In the genomic region with DNA sequence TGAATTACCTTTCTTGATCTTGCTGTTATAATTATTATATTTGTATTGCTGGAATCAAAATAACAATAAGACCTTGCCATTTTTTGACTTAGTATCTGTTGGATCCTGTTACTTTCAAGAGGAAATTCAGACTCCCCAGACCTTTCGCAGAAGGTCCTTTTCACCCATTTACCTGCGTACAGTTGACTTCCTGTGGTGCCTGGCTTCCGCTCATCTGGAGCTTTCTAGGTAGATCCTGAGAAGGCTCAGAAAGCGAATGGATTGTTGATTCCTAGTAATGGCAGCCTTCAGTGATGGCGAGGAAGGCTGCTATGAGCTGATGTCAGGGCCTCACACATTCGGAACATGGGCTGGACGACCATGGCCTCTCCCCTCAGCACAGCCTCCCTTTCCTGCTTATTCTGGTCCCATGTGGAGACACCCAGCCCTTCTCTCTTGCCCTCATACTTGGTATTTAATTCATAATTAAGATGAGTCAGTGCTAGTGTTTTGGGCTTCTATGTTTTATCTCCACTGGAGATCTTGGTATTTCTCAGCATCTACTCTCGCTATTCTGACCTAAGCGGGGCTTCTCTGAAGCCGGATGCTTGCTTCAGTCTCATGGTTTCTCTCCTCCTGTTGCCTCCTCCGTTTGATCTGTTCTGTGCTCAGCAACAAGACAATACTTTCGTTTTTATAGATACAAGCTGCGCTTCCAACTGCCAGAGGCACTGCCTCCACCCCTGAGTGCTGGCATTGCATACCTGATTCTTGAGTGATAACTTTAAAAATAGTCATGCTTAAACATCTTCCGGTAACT, we compare ENCODE assay signal across 10 mouse cellular contexts. TPM values are rescaled to one million over a fixed set of nuclear protein-coding genes. Genes with fewer than 3 reads are reported as not detected.
A peak's percentile ranks its signal among the peaks of the same experiment; 100 is the strongest.
DNase-seq lines count a peak whose midpoint lies in the region; ATAC-seq and TF ChIP-seq lines count a peak whose summit lies in the region.
"Had no signal": no experiment of that assay in that cellular context is flagged by ENCODE, and none has a peak within 500 bp of the region (broad histone marks: within the 10 kb centered on the region; RNA-seq: fewer than 3 reads in every experiment).

No protein-coding gene starts in this region.

- no peak overlapping the region for H3K27ac ChIP-seq in heart, embryonic 12.5 days (ENCODE audit: poor library complexity, severe bottlenecking)
- no peak overlapping the region for H3K27ac ChIP-seq in testis, adult 2 months (ENCODE audit: control insufficient read depth, insufficient read depth, low read depth, low read length)
- no peak overlapping the region for H3K27ac ChIP-seq in liver, embryonic 12.5 days
- no peak overlapping the region for H3K27ac ChIP-seq in stomach, embryonic 16.5 days (ENCODE audit: low read length)

- no peak overlapping the region; the same call in 1 of the 2 replicates for H3K9ac ChIP-seq in heart, embryonic 12.5 days
- 0 out of 2 replicates have a peak overlapping the region, but pooled peaks have one; percentile 29 for H3K9ac ChIP-seq in liver, embryonic 12.5 days
- no peak overlapping the region for H3K9ac ChIP-seq in stomach, embryonic 16.5 days (ENCODE audit: low read length)

- peaks cover 54% of the 10 kb centered on the region for H3K36me3 ChIP-seq in heart, embryonic 12.5 days
- H3K36me3 ChIP-seq in testis, adult 2 months (ENCODE audit: control insufficient read depth, insufficient read depth, low read length): peaks cover 4% of the 10 kb centered on the region
- peaks cover 70% of the 10 kb centered on the region for H3K36me3 ChIP-seq in liver, embryonic 12.5 days
- H3K36me3 ChIP-seq in stomach, embryonic 16.5 days (ENCODE audit: control insufficient read depth, insufficient read depth, low read length): 0 out of 2 replicates have a peak, but pooled peaks cover 5% of the 10 kb centered on the region

- intact Hi-C loops in left cerebral cortex, postnatal 14 days (cut with DNase I): no loop called here

- H3K4me1 ChIP-seq in heart, embryonic 12.5 days (replicated peaks): peaks cover 11% of the 10 kb centered on the region
- peaks cover 9% of the 10 kb centered on the region for H3K4me1 ChIP-seq in testis, adult 2 months (ENCODE audit: control insufficient read depth, insufficient read depth, low read length)
- H3K4me1 ChIP-seq in liver, embryonic 12.5 days: peaks cover 28% of the 10 kb centered on the region
- peaks cover 14% of the 10 kb centered on the region; the same call in 1 of the 2 replicates for H3K4me1 ChIP-seq in stomach, embryonic 16.5 days (ENCODE audit: control insufficient read depth, insufficient read depth, low read length)

- no peak for ATAC-seq in heart, embryonic 12.5 days (ENCODE audit: insufficient number of reproducible peaks, low FRiP score)
- no peak for ATAC-seq in liver, embryonic 12.5 days
- ATAC-seq in stomach, embryonic 16.5 days (ENCODE audit: insufficient read depth, low FRiP score): no peak

- no peaks in the 10 kb centered on the region for H3K9me3 ChIP-seq in heart, embryonic 12.5 days (replicated peaks)
- no peaks in the 10 kb centered on the region for H3K9me3 ChIP-seq in liver, embryonic 12.5 days (replicated peaks)
- no peaks in the 10 kb centered on the region for H3K9me3 ChIP-seq in stomach, embryonic 16.5 days (replicated peaks; ENCODE audit: control insufficient read depth, low read length)

- no peaks in the 10 kb centered on the region for H3K27me3 ChIP-seq in heart, embryonic 12.5 days (replicated peaks)
- H3K27me3 ChIP-seq in testis, adult 2 months (ENCODE audit: control insufficient read depth, insufficient read depth, low read length): no peaks in the 10 kb centered on the region
- no peaks in the 10 kb centered on the region for H3K27me3 ChIP-seq in liver, embryonic 12.5 days (replicated peaks)
- no peaks in the 10 kb centered on the region for H3K27me3 ChIP-seq in stomach, embryonic 16.5 days (ENCODE audit: control insufficient read depth, insufficient read depth, low read length)

- no peak for TF ChIP-seq CTCF in testis, adult 2 months (IDR thresholded peaks at IDR 0.05; ENCODE audit: control insufficient read depth, insufficient read depth, insufficient replicate concordance, low read depth, low read length)

- H3K4me2 ChIP-seq in heart, embryonic 12.5 days: peak overlapping the region; percentile 93
- H3K4me2 ChIP-seq in liver, embryonic 12.5 days: peak overlapping the region; percentile 90
- H3K4me2 ChIP-seq in stomach, embryonic 16.5 days (ENCODE audit: low read depth, low read length): peak overlapping the region; percentile 91; the same call in 1 of the 2 replicates

- WGBS in heart, embryonic 12.5 days: 83% methylated on average over 14 of the region's 14 CpGs
- WGBS in liver, embryonic 12.5 days (ENCODE audit: insufficient replicate concordance): 83% methylated on average over 14 of the region's 14 CpGs
- 88% methylated on average over 14 of the region's 14 CpGs for WGBS in stomach, embryonic 16.5 days

- TF ChIP-seq POLR2A in testis, adult 2 months (IDR thresholded peaks at IDR 0.05; ENCODE audit: control insufficient read depth, low read depth, low read length): no peak

- DNase-seq in heart, adult 11 months: no peak
- DNase-seq in testis, postnatal 14 days (ENCODE audit: low spot score): no peak
- DNase-seq in cerebellum, adult 11-12 months: no peak
- no peak for DNase-seq in left cerebral cortex, postnatal 14 days (ENCODE audit: low spot score in 2 of 2)
- DNase-seq: lung, postnatal 10 days; right cerebral cortex, postnatal 14 days had no signal

- H3K4me3 ChIP-seq in heart, embryonic 12.5 days: peak overlapping the region; percentile 99; the same call in 1 of the 2 replicates
- peak overlapping the region; percentile 58 for H3K4me3 ChIP-seq in testis, adult 2 months (ENCODE audit: control insufficient read depth, low read depth, low read length)
- H3K4me3 ChIP-seq in liver, embryonic 12.5 days: peak overlapping the region; percentile 95
- no peak overlapping the region for H3K4me3 ChIP-seq in stomach, embryonic 16.5 days (replicated peaks; ENCODE audit: low read length)

RNA-seq across cellular contexts. Expression of gene Ddx46, which starts 1.6 kb away (rescaled TPM):
- 25.4 and 27.0 TPM in 2 replicates for polyA plus RNA-seq in heart, embryonic 12.5 days (2016; fragmentation: Nextera tagmentation; extraction: Ambion mirVana)
- 25.3 and 27.7 TPM in 2 replicates for polyA plus RNA-seq in testis, adult 2 months (2012; rRNA removed)
- polyA plus RNA-seq in liver, embryonic 12.5 days (2016; fragmentation: Nextera tagmentation; extraction: Ambion mirVana): 28.2 and 30.2 TPM in 2 replicates
- polyA plus RNA-seq in stomach, embryonic 16.5 days (2015; fragmentation: Nextera tagmentation; extraction: Ambion mirVana): 31.2 and 32.5 TPM in 2 replicates
- total RNA-seq in left cerebral cortex, postnatal 14 days (2021): 10 to 100 TPM; 37.8 to 44.3 TPM

RNA-seq across cellular contexts. Expression of gene Caml, which starts 13.6 kb away (rescaled TPM):
- 34.7 and 35.8 TPM in 2 replicates for polyA plus RNA-seq in heart, embryonic 12.5 days (2016; fragmentation: Nextera tagmentation; extraction: Ambion mirVana)
- polyA plus RNA-seq in testis, adult 2 months (2012; rRNA removed): 24.8 and 26.8 TPM in 2 replicates
- polyA plus RNA-seq in liver, embryonic 12.5 days (2016; fragmentation: Nextera tagmentation; extraction: Ambion mirVana): 19.1 and 20.9 TPM in 2 replicates
- polyA plus RNA-seq in stomach, embryonic 16.5 days (2015; fragmentation: Nextera tagmentation; extraction: Ambion mirVana): 44.3 and 52.8 TPM in 2 replicates
- total RNA-seq in left cerebral cortex, postnatal 14 days (2021): 10 to 100 TPM; 41.2 to 49.3 TPM

RNA-seq across cellular contexts. Expression of gene B4galt7, which starts 36.7 kb away (rescaled TPM):
- polyA plus RNA-seq in heart, embryonic 12.5 days (2016; fragmentation: Nextera tagmentation; extraction: Ambion mirVana): 21.8 and 23.2 TPM in 2 replicates
- 13.0 and 15.6 TPM in 2 replicates for polyA plus RNA-seq in testis, adult 2 months (2012; rRNA removed)
- 10.6 and 11.3 TPM in 2 replicates for polyA plus RNA-seq in liver, embryonic 12.5 days (2016; fragmentation: Nextera tagmentation; extraction: Ambion mirVana)
- 20.5 and 24.5 TPM in 2 replicates for polyA plus RNA-seq in stomach, embryonic 16.5 days (2015; fragmentation: Nextera tagmentation; extraction: Ambion mirVana)
- total RNA-seq in left cerebral cortex, postnatal 14 days (2021): 10 to 100 TPM; 22.6 to 23.3 TPM

RNA-seq across cellular contexts. Expression of gene B230219D22Rik, which starts 56.5 kb away (rescaled TPM):
- 76.3 and 77.1 TPM in 2 replicates for polyA plus RNA-seq in heart, embryonic 12.5 days (2016; fragmentation: Nextera tagmentation; extraction: Ambion mirVana)
- 6.1 and 7.6 TPM in 2 replicates for polyA plus RNA-seq in testis, adult 2 months (2012; rRNA removed)
- 22.8 and 23.2 TPM in 2 replicates for polyA plus RNA-seq in liver, embryonic 12.5 days (2016; fragmentation: Nextera tagmentation; extraction: Ambion mirVana)
- polyA plus RNA-seq in stomach, embryonic 16.5 days (2015; fragmentation: Nextera tagmentation; extraction: Ambion mirVana): 47.6 and 50.5 TPM in 2 replicates
- total RNA-seq in left cerebral cortex, postnatal 14 days (2021): 10 to 100 TPM; 86.0 to 89.1 TPM
